Mouse (Mus musculus) thymus, adult 2 months (tissue): ENCODE results near the gene Elf5. TPM values are rescaled to one million over a fixed set of nuclear protein-coding genes. Genes with fewer than 3 reads are reported as not detected.
A peak's percentile ranks its signal among the peaks of the same experiment; 100 is the strongest.

Source experiments
- DNase-seq: peaks from one replicate; pipeline ENCODE4 v3.0.0; 2021
- H3K27ac ChIP-seq: fragments of 200-500 bp; 2 replicates; pipeline ENCODE4 v1.5.1; 2012; ENCODE audit warnings: low read length, control low read depth; ENCODE audit not compliant: control insufficient read depth, insufficient read depth
- H3K27me3 ChIP-seq: fragments of 200-500 bp; 2 replicates; pipeline ENCODE4 v1.6.1; 2012; ENCODE audit warnings: mild to moderate bottlenecking, low read length, moderate library complexity, mixed read lengths; ENCODE audit not compliant: control insufficient read depth, insufficient read depth
- H3K36me3 ChIP-seq: fragments of 200-500 bp; 2 replicates; pipeline ENCODE4 v1.6.1; 2012; ENCODE audit warnings: mild to moderate bottlenecking, low read length, moderate library complexity; ENCODE audit not compliant: control insufficient read depth, insufficient read depth
- H3K4me1 ChIP-seq: fragments of 200-500 bp; replicated peaks from 2 replicates; pipeline ENCODE4 v1.6.1; 2012; ENCODE audit warnings: low read length; ENCODE audit not compliant: control insufficient read depth, insufficient read depth
- H3K4me3 ChIP-seq: fragments of 200-500 bp; 2 replicates; pipeline ENCODE4 v1.5.1; 2012; ENCODE audit warnings: mild to moderate bottlenecking, low read length, control low read depth, moderate library complexity; ENCODE audit not compliant: control insufficient read depth, insufficient read depth
- CTCF ChIP-seq: fragments of 200-500 bp; IDR thresholded peaks from 2 replicates; pipeline ENCODE4 v1.5.1; 2012; ENCODE audit warnings: mild to moderate bottlenecking, control low read depth, low read length, moderate library complexity, borderline replicate concordance; ENCODE audit not compliant: control insufficient read depth, poor library complexity, insufficient read depth; ENCODE audit errors: extremely low read depth
- POLR2A ChIP-seq: fragments of 200-500 bp; IDR thresholded peaks from 2 replicates; pipeline ENCODE4 v1.6.1; 2012; ENCODE audit warnings: mild to moderate bottlenecking, low read length, control low read depth, moderate library complexity; ENCODE audit not compliant: control insufficient read depth, poor library complexity, insufficient read depth; ENCODE audit errors: extremely low read depth
- WGBS: fragments of 180-500 bp; shearing (Covaris S2); methylation state at CpG from one replicate; pipeline ENCODE4 v1.1.7; 2018; 5-methylcytosine and 5-hydroxymethylcytosine counted together
- polyA plus RNA-seq: library from polyadenylated mRNA; depleted of rRNA; stranded (reverse); fragments of >200 nt; gene quantifications from 2 replicates; pipeline ENCODE4 v1.2.3, GENCODE M21; 2012

Elf5 gene
- polyA plus RNA-seq, 1 experiment, result 0.54 TPM

GRCm38 (mm10) chr2:103413381-103413780 lies 1.9 kb downstream of the Elf5 start:
- Histone ChIP-seq H3K27me3 (no peaks in the 10 kb centered on the region), H3K4me3 (no peak overlapping the region), H3K4me1 (no peaks in the 10 kb centered on the region), H3K27ac (no peak overlapping the region), H3K36me3 (no peaks in the 10 kb centered on the region)
- 89% methylated on average over 5 of the region's 5 CpGs for WGBS
- DNase-seq, result no peak
- TF ChIP-seq CTCF, result no peak
- TF ChIP-seq POLR2A, result no peak

- no peaks in the 10 kb centered on the region for H3K36me3 ChIP-seq
- no peak for DNase-seq
- H3K27me3 ChIP-seq, result no peaks in the 10 kb centered on the region
- 94% methylated on average over 3 of the region's 3 CpGs for WGBS
- no peaks in the 10 kb centered on the region for H3K4me1 ChIP-seq
- TF ChIP-seq POLR2A, result no peak
- TF ChIP-seq CTCF, result no peak
- H3K4me3 ChIP-seq, result no peak overlapping the region
- H3K27ac ChIP-seq, result no peak overlapping the region
Measured at GRCm38 (mm10) chr2:103415774-103416173, 4.3 kb downstream of the Elf5 start.

GRCm38 (mm10) chr2:103420650-103421507 lies 9.4 kb downstream of the Elf5 start:
- DNase-seq, result no peak
- Histone ChIP-seq H3K27me3 (no peaks in the 10 kb centered on the region), H3K4me3 (no peak overlapping the region), H3K4me1 (no peaks in the 10 kb centered on the region), H3K36me3 (no peaks in the 10 kb centered on the region), H3K27ac (no peak overlapping the region)
- TF ChIP-seq POLR2A, result no peak
- TF ChIP-seq CTCF, result no peak
- WGBS, result 77% methylated on average over 15 of the region's 15 CpGs

GRCm38 (mm10) chr2:103423884-103424283 lies 12.4 kb downstream of the Elf5 start:
- H3K4me3 ChIP-seq, result no peak overlapping the region
- DNase-seq, result no peak
- no peak for TF ChIP-seq CTCF

GRCm38 (mm10) chr2:103424349-103425026 lies 13.0 kb downstream of the Elf5 start:
- Histone ChIP-seq H3K27ac (no peak overlapping the region), H3K36me3 (no peaks in the 10 kb centered on the region), H3K4me3 (no peak overlapping the region), H3K4me1 (no peaks in the 10 kb centered on the region), H3K27me3 (no peaks in the 10 kb centered on the region)
- WGBS, result 16% methylated on average over 12 of the region's 12 CpGs
- TF ChIP-seq CTCF (no peak), POLR2A (no peak)
- DNase-seq, result peak; percentile 61

More at GRCm38 (mm10) chr2:103423884-103424283, 12.4 kb downstream of the Elf5 start:
- Histone ChIP-seq H3K36me3 (no peaks in the 10 kb centered on the region), H3K4me1 (no peaks in the 10 kb centered on the region), H3K27ac (no peak overlapping the region), H3K27me3 (no peaks in the 10 kb centered on the region)
- 79% methylated on average over 12 of the region's 12 CpGs for WGBS

GRCm38 (mm10) chr2:103425456-103426063 lies 14.1 kb downstream of the Elf5 start:
- WGBS, result 67% methylated on average over 11 of the region's 11 CpGs
- H3K27me3 ChIP-seq, result no peaks in the 10 kb centered on the region
- no peaks in the 10 kb centered on the region for H3K36me3 ChIP-seq
- H3K27ac ChIP-seq, result no peak overlapping the region
- DNase-seq, result no peak
- TF ChIP-seq CTCF (no peak), POLR2A (no peak)
- H3K4me3 ChIP-seq, result no peak overlapping the region
- H3K4me1 ChIP-seq, result no peaks in the 10 kb centered on the region
